In genomic region chr11:117888168-117888852, GRCm38 (mm10) we compare ENCODE assay signal across 11 mouse cellular contexts. TPM values are rescaled to one million over a fixed set of nuclear protein-coding genes. Genes with fewer than 3 reads are reported as not detected.
DNase-seq lines count a peak whose midpoint lies in the region; ATAC-seq and TF ChIP-seq lines count a peak whose summit lies in the region.
"Had no signal": no experiment of that assay in that cellular context is flagged by ENCODE, and none has a peak within 500 bp of the region (broad histone marks: within the 10 kb centered on the region; RNA-seq: fewer than 3 reads in every experiment).

No protein-coding gene starts in this region.

- no peak for ATAC-seq in kidney, embryonic 14.5 days (ENCODE audit: low FRiP score, low TSS enrichment)
- no peak for ATAC-seq in embryonic facial prominence, embryonic 14.5 days (ENCODE audit: low read depth)
- peak; percentile 25 for ATAC-seq in intestine, embryonic 15.5 days
- ATAC-seq in midbrain, postnatal 0 days (ENCODE audit: low FRiP score): no peak
- ATAC-seq: CD4-positive, CD25-positive, alpha-beta regulatory T cell, adult 4 months had no signal

- no peak overlapping the region for H3K4me3 ChIP-seq in kidney, embryonic 14.5 days (ENCODE audit: low read length)
- peak overlapping the region; percentile 28 for H3K4me3 ChIP-seq in embryonic facial prominence, embryonic 14.5 days (ENCODE audit: low read depth, low read length)
- 0 out of 2 replicates have a peak overlapping the region, but pooled peaks have one; percentile 19 for H3K4me3 ChIP-seq in intestine, embryonic 15.5 days (replicated peaks)
- H3K4me3 ChIP-seq in midbrain, postnatal 0 days (ENCODE audit: low read depth, low read length): peak overlapping the region; percentile 12; the same call in 1 of the 2 replicates

- no peak for DNase-seq in kidney, postnatal 14 days
- no peak for DNase-seq in embryonic facial prominence, embryonic 14.5 days (ENCODE audit: low spot score)
- no peak for DNase-seq in midbrain, postnatal 0 days (ENCODE audit: low spot score)
- no peak for DNase-seq in layer of hippocampus, adult 18-20 months (ENCODE audit: low spot score in 2 of 2)
- no peak for DNase-seq in ovary, adult 18-20 months (ENCODE audit: low spot score)
- DNase-seq in layer of hippocampus, postnatal 14 days (ENCODE audit: low spot score in 2 of 2): no peak

- H3K4me2 ChIP-seq in kidney, embryonic 14.5 days (replicated peaks; ENCODE audit: low read depth, low read length): peak overlapping the region; percentile 15
- H3K4me2 ChIP-seq in embryonic facial prominence, embryonic 14.5 days (ENCODE audit: low read depth, low read length): peak overlapping the region; percentile 58
- H3K4me2 ChIP-seq in intestine, embryonic 15.5 days (replicated peaks): peak overlapping the region; percentile 62
- H3K4me2 ChIP-seq in midbrain, postnatal 0 days (ENCODE audit: low read depth, low read length, poor library complexity, severe bottlenecking): peak overlapping the region; percentile 37

- no peaks in the 10 kb centered on the region for H3K9me3 ChIP-seq in kidney, embryonic 14.5 days (ENCODE audit: control insufficient read depth, low read length)
- H3K9me3 ChIP-seq in embryonic facial prominence, embryonic 14.5 days (ENCODE audit: control insufficient read depth, low read length): no peaks in the 10 kb centered on the region
- H3K9me3 ChIP-seq in intestine, embryonic 15.5 days: no peaks in the 10 kb centered on the region
- H3K9me3 ChIP-seq in midbrain, postnatal 0 days (ENCODE audit: low read length): no peaks in the 10 kb centered on the region

- peaks cover 31% of the 10 kb centered on the region for H3K4me1 ChIP-seq in kidney, embryonic 14.5 days (ENCODE audit: control insufficient read depth, insufficient read depth, low read length)
- peaks cover 35% of the 10 kb centered on the region for H3K4me1 ChIP-seq in embryonic facial prominence, embryonic 14.5 days (ENCODE audit: control insufficient read depth, insufficient read depth, low read length)
- H3K4me1 ChIP-seq in intestine, embryonic 15.5 days (replicated peaks): peaks cover 42% of the 10 kb centered on the region
- peaks cover 19% of the 10 kb centered on the region for H3K4me1 ChIP-seq in midbrain, postnatal 0 days (ENCODE audit: insufficient read depth, low read length)

- H3K36me3 ChIP-seq in kidney, embryonic 14.5 days (ENCODE audit: control insufficient read depth, insufficient read depth, low read length): no peaks in the 10 kb centered on the region
- H3K36me3 ChIP-seq in embryonic facial prominence, embryonic 14.5 days (ENCODE audit: control insufficient read depth, insufficient read depth, low read length): no peaks in the 10 kb centered on the region
- no peaks in the 10 kb centered on the region for H3K36me3 ChIP-seq in intestine, embryonic 15.5 days
- no peaks in the 10 kb centered on the region for H3K36me3 ChIP-seq in midbrain, postnatal 0 days (ENCODE audit: insufficient read depth, low read length)

- TF ChIP-seq CTCF in midbrain, postnatal 0 days (IDR thresholded peaks at IDR 0.05): no peak

- H3K9ac ChIP-seq in kidney, embryonic 14.5 days (ENCODE audit: low read depth, low read length): 0 out of 2 replicates have a peak overlapping the region, but pooled peaks have one; percentile 19
- H3K9ac ChIP-seq in embryonic facial prominence, embryonic 14.5 days (ENCODE audit: low read depth, low read length): peak overlapping the region; percentile 54
- H3K9ac ChIP-seq in intestine, embryonic 15.5 days: 0 out of 2 replicates have a peak overlapping the region, but pooled peaks have one; percentile 37
- H3K9ac ChIP-seq in midbrain, postnatal 0 days (replicated peaks; ENCODE audit: low read length, poor library complexity, severe bottlenecking): no peak overlapping the region

- H3K27me3 ChIP-seq in kidney, embryonic 14.5 days (ENCODE audit: control insufficient read depth, insufficient read depth, low read length): 0 out of 2 replicates have a peak, but pooled peaks cover 6% of the 10 kb centered on the region
- H3K27me3 ChIP-seq in embryonic facial prominence, embryonic 14.5 days (replicated peaks; ENCODE audit: control insufficient read depth, insufficient read depth, low read length): peaks cover 3% of the 10 kb centered on the region
- H3K27me3 ChIP-seq in intestine, embryonic 15.5 days (replicated peaks): no peaks in the 10 kb centered on the region
- no peaks in the 10 kb centered on the region; the same call in 1 of the 2 replicates for H3K27me3 ChIP-seq in midbrain, postnatal 0 days (ENCODE audit: insufficient read depth, low read length)

- 13% methylated on average over 20 of the region's 20 CpGs for WGBS in kidney, embryonic 14.5 days
- WGBS in embryonic facial prominence, embryonic 14.5 days: 16% methylated on average over 20 of the region's 20 CpGs
- 32% methylated on average over 20 of the region's 20 CpGs for WGBS in intestine, embryonic 15.5 days
- 33% methylated on average over 20 of the region's 20 CpGs for WGBS in midbrain, postnatal 0 days

- no peak overlapping the region for H3K27ac ChIP-seq in kidney, embryonic 14.5 days (ENCODE audit: low read depth, low read length)
- H3K27ac ChIP-seq in embryonic facial prominence, embryonic 14.5 days (replicated peaks; ENCODE audit: low read depth, low read length): peak overlapping the region; percentile 25; the same call in 1 of the 2 replicates
- H3K27ac ChIP-seq in intestine, embryonic 15.5 days: peak overlapping the region; percentile 49; the same call in 1 of the 2 replicates
- H3K27ac ChIP-seq in midbrain, postnatal 0 days (ENCODE audit: low read depth, low read length): no peak overlapping the region

RNA-seq across cellular contexts. Expression of gene Tha1, which starts 15.0 kb away (rescaled TPM):
- 4.3 and 5.1 TPM in 2 replicates for polyA plus RNA-seq in kidney, embryonic 14.5 days (2014; fragmentation: Nextera tagmentation; extraction: Ambion mirVana)
- 3.7 and 4.2 TPM in 2 replicates for polyA plus RNA-seq in embryonic facial prominence, embryonic 14.5 days (2014; fragmentation: Nextera tagmentation; extraction: Ambion mirVana)
- 7.1 and 9.7 TPM in 2 replicates for polyA plus RNA-seq in intestine, embryonic 15.5 days (2015; fragmentation: Nextera tagmentation; extraction: Ambion mirVana)
- total RNA-seq in midbrain, postnatal 0 days (2014; rRNA removed): 3.8 and 4.2 TPM in 2 replicates
- polyA plus RNA-seq in midbrain, postnatal 0 days (2015; fragmentation: Nextera tagmentation; extraction: Ambion mirVana): 3.0 and 3.5 TPM in 2 replicates
- total RNA-seq in layer of hippocampus, adult 18-20 months (2021): 1 to 10 TPM; 2.8 to 3.0 TPM
- total RNA-seq in layer of hippocampus, postnatal 14 days (2021): 1 to 10 TPM; 3.1 to 3.5 TPM

RNA-seq across cellular contexts. Expression of gene Tmem235, which starts 27.8 kb away (rescaled TPM):
- polyA plus RNA-seq in kidney, embryonic 14.5 days (2014; fragmentation: Nextera tagmentation; extraction: Ambion mirVana): not detected in 2 replicates
- not detected in 2 replicates for polyA plus RNA-seq in embryonic facial prominence, embryonic 14.5 days (2014; fragmentation: Nextera tagmentation; extraction: Ambion mirVana)
- polyA plus RNA-seq in intestine, embryonic 15.5 days (2015; fragmentation: Nextera tagmentation; extraction: Ambion mirVana): not detected in 2 replicates
- 0.16 TPM in 1 of 2 replicates, not detected in the other for total RNA-seq in midbrain, postnatal 0 days (2014; rRNA removed)
- polyA plus RNA-seq in midbrain, postnatal 0 days (2015; fragmentation: Nextera tagmentation; extraction: Ambion mirVana): not detected in 2 replicates
- total RNA-seq in layer of hippocampus, adult 18-20 months (2021): not detected
- not detected for total RNA-seq in layer of hippocampus, postnatal 14 days (2021)
- total RNA-seq: hematopoietic stem cell, adult 5-6 weeks had no signal
- polyA plus RNA-seq: CD4-positive, CD25-positive, alpha-beta regulatory T cell, adult 4 months; liver, embryonic 16.5 days had no signal

RNA-seq across cellular contexts. Expression of gene Birc5, which starts 39.3 kb away (rescaled TPM):
- polyA plus RNA-seq in kidney, embryonic 14.5 days (2014; fragmentation: Nextera tagmentation; extraction: Ambion mirVana): 350 and 420 TPM in 2 replicates
- 229 and 265 TPM in 2 replicates for polyA plus RNA-seq in embryonic facial prominence, embryonic 14.5 days (2014; fragmentation: Nextera tagmentation; extraction: Ambion mirVana)
- polyA plus RNA-seq in intestine, embryonic 15.5 days (2015; fragmentation: Nextera tagmentation; extraction: Ambion mirVana): 307 and 336 TPM in 2 replicates
- total RNA-seq in midbrain, postnatal 0 days (2014; rRNA removed): 3.2 and 6.0 TPM in 2 replicates
- 13.1 and 13.2 TPM in 2 replicates for polyA plus RNA-seq in midbrain, postnatal 0 days (2015; fragmentation: Nextera tagmentation; extraction: Ambion mirVana)
- 1 to 10 TPM in 1 of 2 experiments, under 1 TPM in 1; 0.82 to 1.1 TPM for total RNA-seq in layer of hippocampus, adult 18-20 months (2021)
- total RNA-seq in layer of hippocampus, postnatal 14 days (2021): 1 to 10 TPM; 2.1 to 3.4 TPM

Comparison
In these comparisons a context has a peak if more than half of its experiments do, and no peak if none do; other contexts are left out.
1. H3K27ac ChIP-seq: peak in embryonic facial prominence, embryonic 14.5 days (single experiment) and intestine, embryonic 15.5 days (single experiment); none in kidney, embryonic 14.5 days (single experiment) and midbrain, postnatal 0 days (single experiment).
2. RNA of gene Birc5, which starts 39.3 kb away (polyA plus RNA-seq): 350 to 420 TPM in kidney, embryonic 14.5 days, 307 to 336 TPM in intestine, embryonic 15.5 days and 229 to 265 TPM in embryonic facial prominence, embryonic 14.5 days; 13.1 to 13.2 TPM in midbrain, postnatal 0 days; every median in the first group is over 10 times any median in the second.
3. Peak in every context shown above with its lines, with median percentiles within 50 percentile points of each other: H3K4me2 ChIP-seq.